Mouse (Mus musculus): Measurements from ENCODE around the gene Dhps.

DNA sequence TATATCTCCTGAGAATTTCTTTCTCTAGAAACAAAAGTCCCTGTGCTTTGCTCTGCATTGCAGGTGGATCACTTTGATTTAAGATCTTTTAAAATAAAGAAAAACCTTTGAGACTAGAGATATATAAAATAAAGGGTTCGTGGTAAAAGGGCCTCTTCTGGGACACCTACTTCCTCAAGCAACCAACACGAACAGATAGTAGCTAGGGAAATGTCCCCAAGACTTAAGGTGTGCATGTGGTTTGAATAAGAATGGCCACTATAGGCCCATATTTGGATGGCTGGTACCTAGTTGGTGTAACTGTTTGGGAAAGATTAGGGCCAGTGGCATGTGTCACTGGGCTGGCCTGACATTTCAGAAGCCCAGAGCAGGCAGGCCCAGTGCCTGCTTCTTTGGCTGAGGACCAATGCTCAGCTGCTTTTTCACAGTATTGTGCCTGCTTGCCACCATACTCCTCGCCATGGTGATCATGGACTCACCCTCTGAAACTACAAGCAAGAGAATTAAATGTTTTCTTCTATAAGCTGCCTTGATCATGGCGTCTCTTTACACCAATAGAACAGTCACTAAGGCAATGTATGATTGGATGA is 28.6 kb downstream of the Dhps start:
- TF ChIP-seq EP300 (IDR thresholded peaks at IDR 0.05; ENCODE audit: low read depth), result no peak
- TF ChIP-seq CTCF (IDR thresholded peaks at IDR 0.05; ENCODE audit: low read depth), result no peak
